Mouse (Mus musculus) embryonic facial prominence, embryonic 15.5 days (tissue): Measurements from ENCODE around the gene Birc7. TPM values are rescaled to one million over a fixed set of nuclear protein-coding genes. Genes with fewer than 3 reads are reported as not detected.

ENCODE experiments used
- microRNA-seq: library from miRNA; unstranded; fragments of <30 nt; microRNA quantifications from one replicate; pipeline ENCODE4, GENCODE M21; 2016; ENCODE audit warnings: borderline number of aligned reads
- polyA plus RNA-seq: library from polyadenylated mRNA; unstranded; fragments of >200 nt; fragmentation: Nextera tagmentation; extraction: Ambion mirVana; gene quantifications from 2 replicates; pipeline ENCODE4 v1.2.1, GENCODE M21; 2015

Gene Birc7
- polyA plus RNA-seq, 1 experiment from 2014 or later: not detected

Small RNAs within 50 kb of the gene (microRNA-seq; reads per million reads assigned to microRNA genes)
- gene Mir124a-3: not detected

Other genes with a start within 250 kb of the Birc7 start
- 28.1 and 28.6 TPM in 2 replicates for gene Dido1, start 219.0 kb upstream of the Birc7 start, polyA plus RNA-seq
- 69.1 and 70.4 TPM in 2 replicates for gene Gid8, start 218.9 kb upstream of the Birc7 start, polyA plus RNA-seq
- gene Slc17a9, start 203.8 kb upstream of the Birc7 start, polyA plus RNA-seq: 3.3 and 3.7 TPM in 2 replicates
- 0.13 TPM in 1 of 2 replicates, not detected in the other for gene Bhlhe23, start 152.1 kb upstream of the Birc7 start, polyA plus RNA-seq
- 57.9 and 59.7 TPM in 2 replicates for gene Ythdf1, start 8.1 kb upstream of the Birc7 start, polyA plus RNA-seq
- gene Nkain4, start 25.7 kb downstream of the Birc7 start, polyA plus RNA-seq: 12.9 and 17.6 TPM in 2 replicates
- gene Arfgap1, start 38.2 kb downstream of the Birc7 start, polyA plus RNA-seq: 135 and 144 TPM in 2 replicates
- gene Col20a1, start 57.5 kb downstream of the Birc7 start, polyA plus RNA-seq: 3.3 and 3.5 TPM in 2 replicates
- gene Chrna4, start 114.5 kb downstream of the Birc7 start, polyA plus RNA-seq: 3.4 and 3.5 TPM in 2 replicates
- 0.39 and 0.42 TPM in 2 replicates for gene Kcnq2, start 206.3 kb downstream of the Birc7 start, polyA plus RNA-seq
- gene Eef1a2, start 228.0 kb downstream of the Birc7 start, polyA plus RNA-seq: 0.21 and 0.25 TPM in 2 replicates